Mouse (Mus musculus): ENCODE results near the gene Snapc2.
A peak's percentile ranks its signal among the peaks of the same experiment; 100 is the strongest.

Snapc2 gene

DNA sequence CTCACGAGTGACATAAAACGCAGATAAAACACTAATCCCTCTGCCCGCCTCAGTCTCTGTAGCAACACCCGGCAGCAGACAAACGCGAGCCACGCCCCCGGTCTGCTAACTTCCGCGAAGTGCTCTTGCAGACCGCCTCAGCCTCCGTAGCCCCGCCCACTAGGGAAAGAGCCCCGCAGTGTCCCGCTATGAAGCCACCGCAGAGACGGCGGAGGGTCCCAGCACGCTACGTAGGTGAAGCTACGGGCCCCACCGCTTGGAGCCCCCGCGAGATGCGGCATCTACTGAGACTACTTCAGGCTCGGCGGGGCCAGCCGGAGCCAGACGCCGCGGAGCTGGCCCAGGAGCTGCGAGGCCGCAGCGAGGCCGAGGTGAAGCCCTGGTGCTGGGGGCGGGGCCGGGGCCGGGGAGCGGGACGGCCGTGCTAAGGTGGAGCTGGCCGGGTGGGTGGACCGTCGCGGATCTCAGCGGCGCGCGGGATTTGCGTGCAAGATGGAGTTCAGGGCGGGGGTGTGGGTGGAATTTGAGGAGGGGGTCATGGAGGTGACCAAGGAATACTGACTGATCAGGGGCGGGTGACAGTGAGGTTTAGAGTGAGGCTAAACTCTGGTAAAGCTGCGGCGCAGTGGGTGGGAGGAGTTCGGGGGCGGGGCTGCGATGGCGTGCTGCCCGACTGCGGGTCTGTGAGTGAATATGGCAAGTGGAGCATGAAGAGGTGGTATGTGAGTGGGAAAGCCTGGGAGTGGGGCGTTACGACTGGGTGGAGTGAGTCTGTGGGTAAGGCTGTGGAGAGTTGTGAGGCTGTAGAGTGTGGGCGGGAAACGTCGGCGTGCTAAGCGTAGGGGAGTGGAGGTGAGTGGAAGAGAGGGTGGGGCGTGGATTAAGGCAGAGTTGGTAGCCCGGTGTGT lies at the start of gene Snapc2:
Gene Snapc2 (plus strand): TSS at position 147 of the 908 bp plus-strand sequence.
- peak; percentile 92 for DNase-seq (ENCODE audit: low read depth, low spot score)

DNA sequence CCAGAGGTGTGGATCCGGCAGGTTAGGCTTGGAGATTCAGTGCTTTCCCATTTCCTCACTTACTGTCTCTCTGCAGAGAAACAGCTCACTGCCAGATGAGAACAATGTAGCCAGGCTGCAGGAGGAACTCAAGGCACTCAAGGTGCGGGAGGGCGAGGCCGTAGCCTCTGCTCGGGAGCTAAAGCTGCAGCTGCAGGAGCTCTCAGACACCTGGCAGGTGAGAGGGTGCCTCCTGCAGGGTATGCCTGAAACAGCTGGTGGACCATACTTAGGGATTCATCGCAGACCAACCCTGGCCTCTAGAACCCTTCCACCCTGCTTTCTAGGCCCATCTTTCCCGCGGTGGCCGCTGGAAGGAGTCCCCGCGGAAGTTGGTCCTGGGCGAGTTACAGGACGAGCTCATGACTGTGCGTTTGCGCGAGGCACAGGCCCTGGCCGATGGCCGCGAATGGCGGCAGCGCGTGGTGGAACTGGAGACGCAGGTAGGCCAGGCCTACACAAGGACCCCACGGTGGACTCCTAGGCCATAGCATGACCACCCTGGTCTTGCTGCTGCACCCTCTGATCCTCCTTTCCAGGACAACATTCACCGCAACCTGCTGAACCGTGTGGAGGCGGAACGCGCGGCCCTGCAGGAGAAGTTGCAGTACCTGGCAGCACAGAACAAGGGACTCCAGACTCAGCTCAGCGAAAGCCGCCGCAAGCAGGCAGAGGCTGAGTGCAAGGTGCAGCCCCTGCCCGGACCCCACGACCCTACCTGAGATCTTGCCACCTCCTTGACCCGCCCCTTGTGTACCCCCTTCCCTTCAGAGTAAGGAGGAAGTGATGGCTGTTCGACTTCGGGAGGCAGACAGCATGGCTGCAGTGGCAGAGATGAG lies 47.4 kb upstream of the Snapc2 start:
- no peak for DNase-seq (ENCODE audit: low read depth, low spot score)

GRCm38 (mm10) chr8:4206182-4207015 lies 46.5 kb upstream of the Snapc2 start:
- no peak for DNase-seq (ENCODE audit: low read depth, low spot score)

DNA sequence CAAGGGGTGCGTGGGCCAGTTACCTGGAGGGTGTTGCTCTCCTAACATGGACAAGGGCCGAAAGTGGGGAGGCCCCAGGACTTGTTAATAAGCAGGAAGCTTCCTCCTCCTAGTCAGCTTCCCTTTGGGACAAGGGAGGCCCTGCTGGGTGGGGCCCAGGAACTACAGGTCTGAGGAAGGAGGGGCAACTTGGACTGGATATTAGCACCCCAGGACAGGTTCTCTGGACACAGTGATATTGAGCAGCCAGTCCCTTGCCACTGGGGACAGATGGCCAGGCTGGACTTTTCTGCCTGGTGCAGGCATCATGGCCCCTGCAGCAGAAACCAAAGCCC lies 45.9 kb upstream of the Snapc2 start:
- no peak for DNase-seq (ENCODE audit: low read depth, low spot score)

DNA sequence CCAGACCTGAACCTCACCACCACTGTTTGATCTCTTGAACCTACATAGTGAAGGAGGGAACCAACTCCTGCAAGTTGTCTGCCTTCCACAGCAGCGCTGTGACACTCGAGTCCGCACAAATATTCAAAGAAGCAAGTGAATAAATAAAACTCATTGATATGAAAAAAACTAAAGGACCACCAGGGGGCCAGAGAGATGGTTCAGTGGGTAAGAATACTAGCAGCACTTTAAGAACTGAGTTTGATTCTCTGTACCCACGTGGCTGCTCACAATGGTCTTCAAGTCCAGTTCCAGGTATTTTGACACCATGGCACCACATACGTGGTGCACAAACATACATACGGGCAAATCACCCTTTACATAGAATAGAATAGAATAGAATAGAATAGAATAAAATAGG lies 41.8 kb upstream of the Snapc2 start:
- DNase-seq (ENCODE audit: low read depth, low spot score), result no peak

DNA sequence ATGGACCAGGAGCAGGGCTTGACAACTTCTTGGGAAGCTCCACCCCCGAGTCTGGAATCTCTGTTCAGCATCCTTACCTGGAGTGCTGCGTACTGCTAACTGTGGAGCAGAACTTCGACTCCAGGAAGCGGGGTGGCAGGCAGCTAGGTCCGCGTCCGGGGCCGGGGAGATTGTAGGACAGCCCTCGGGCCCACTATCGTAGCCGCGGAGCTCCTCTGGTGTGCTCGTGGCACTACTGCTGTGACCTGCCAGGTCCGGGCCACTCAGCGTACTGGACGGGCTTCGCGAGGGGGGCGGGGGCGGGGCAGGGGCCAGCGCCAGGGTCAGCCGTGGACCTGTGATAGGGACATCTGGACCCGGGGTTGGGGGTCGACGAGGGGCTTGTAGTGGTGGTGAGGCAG lies 40.1 kb upstream of the Snapc2 start:
- no peak for DNase-seq (ENCODE audit: low read depth, low spot score)

DNA sequence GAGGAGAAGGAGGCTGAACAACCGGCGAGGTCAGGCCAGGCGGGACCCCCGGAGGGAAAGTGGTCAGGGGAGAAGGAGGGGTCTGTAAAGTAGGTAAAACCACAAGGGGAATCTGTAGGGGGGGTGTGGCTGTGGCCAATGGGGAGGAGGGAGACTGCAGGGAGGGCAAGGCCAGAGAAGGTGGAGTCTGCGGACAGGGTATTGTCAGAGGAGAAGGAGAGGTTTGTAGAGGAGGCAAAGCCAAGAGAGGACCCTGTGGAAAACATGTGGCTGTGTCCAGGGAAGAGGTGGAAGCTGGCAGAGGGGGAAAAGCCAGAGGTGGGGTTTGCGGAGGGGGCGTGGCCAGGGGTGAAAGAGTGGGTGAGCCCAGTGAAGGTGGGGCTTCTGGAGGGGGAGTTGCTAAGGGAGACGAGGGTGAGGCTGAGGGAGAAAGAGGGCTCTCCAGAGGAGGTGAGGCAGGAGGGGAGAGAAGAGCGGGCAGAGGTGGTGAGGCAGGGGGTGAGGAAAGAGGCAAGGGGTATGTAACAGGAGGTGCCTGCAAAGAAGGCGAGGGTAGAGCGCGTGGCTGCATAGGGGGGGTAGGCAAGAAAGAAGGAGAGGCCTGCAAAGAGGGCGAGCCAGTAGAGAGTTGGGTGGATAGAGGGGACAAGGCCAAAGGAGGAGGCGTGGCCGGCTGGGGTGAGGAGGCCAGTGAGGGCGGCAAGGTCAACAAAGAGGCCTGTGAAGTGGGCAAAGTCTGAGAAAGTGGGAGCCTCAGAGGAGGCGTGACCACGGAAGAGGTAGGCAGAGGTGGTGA lies 39.5 kb upstream of the Snapc2 start:
- no peak for DNase-seq (ENCODE audit: low read depth, low spot score)

- no peak for DNase-seq (ENCODE audit: low read depth, low spot score)
These were observed 38.6 kb upstream of the Snapc2 start for GRCm38 (mm10) chr8:4214006-4214980.

DNA sequence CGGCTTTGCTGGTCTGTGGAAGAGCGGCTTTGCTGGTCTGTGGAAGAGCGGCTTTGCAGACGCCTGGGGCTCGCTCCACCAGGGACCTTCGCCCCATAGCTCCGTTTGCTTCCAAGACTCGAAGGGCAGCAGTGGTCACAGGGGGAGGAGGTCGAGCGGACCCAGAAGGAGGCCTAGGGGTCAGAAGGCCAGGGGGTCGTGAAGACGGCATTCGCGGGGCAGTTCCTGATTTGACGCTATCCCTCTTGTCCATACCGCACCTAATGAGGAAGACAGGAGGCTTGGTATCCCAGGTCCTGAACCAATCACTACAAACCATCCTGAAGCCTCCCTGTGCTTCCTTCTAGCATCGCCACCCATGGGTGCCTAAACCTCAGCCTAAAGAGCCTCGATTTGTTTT lies 36.6 kb upstream of the Snapc2 start:
- DNase-seq (ENCODE audit: low read depth, low spot score), result no peak

DNA sequence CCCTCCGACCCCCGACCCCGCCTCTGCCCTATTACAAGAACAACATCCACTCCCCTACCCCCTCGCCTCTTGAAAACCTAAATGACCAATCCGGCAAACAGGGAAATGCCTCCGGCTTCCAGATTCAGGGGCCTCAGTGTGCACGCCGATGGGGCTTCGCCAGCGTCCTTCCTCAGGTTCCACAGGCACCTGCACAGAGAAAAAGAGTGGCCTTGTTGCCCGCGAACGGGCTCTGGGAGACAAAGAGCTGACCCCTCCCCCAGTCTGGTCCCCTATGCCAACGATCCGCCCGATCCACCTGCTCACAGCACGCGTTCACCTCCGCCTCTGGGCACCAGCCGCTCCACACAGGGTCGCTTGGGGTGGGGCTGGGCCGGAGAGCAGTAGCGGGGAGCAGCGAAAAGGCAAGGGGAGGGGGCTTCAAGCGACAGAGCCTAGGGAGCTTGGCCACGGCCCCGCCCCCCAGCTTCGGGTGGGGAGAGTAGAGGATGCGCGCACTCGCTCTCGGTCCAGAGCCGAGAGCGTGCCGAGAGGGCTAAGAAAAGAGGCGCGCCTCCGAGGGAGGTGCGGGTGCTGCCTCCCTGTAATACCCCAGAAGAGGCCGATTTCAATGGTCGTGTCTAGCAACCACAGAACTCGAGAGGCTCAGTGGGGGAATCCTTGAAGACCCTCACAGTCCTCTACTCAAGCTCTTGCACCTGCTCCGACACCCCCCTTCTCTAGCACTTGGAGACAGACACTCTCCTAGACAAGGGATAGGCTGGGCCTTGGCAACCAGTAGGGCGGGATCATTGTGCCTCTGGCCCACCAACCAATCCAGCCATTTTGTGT lies 35.9 kb upstream of the Snapc2 start, which contains the start of gene Prr36:
Gene Prr36 (minus strand): TSS at position 669 of the 831 bp plus-strand sequence.
- DNase-seq (ENCODE audit: low read depth, low spot score), result no peak

DNA sequence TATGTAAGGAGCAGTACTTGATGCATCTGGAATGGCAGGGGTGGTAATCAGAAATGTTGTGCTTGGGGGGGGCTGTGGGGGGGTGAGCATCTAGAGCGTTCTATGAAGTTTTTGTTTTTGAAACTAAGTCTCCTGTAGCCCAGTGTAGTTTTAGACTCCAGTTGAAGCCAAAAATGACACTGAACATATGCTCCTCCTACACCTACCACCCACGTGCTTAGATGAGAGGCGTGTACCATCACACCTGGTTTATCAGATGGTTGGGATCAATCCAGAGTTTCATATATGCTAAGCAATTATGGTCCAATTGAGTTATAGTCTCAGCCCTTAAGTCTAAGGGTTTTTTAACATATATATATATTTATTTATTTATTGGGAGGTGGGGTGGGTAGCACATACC lies 33.3 kb upstream of the Snapc2 start:
- no peak for DNase-seq (ENCODE audit: low read depth, low spot score)

GRCm38 (mm10) chr8:4222059-4222458 lies 30.8 kb upstream of the Snapc2 start:
- DNase-seq (ENCODE audit: low read depth, low spot score), result no peak

- DNase-seq (ENCODE audit: low read depth, low spot score), result no peak
These were observed 26.6 kb upstream of the Snapc2 start for GRCm38 (mm10) chr8:4226323-4226722.

DNA sequence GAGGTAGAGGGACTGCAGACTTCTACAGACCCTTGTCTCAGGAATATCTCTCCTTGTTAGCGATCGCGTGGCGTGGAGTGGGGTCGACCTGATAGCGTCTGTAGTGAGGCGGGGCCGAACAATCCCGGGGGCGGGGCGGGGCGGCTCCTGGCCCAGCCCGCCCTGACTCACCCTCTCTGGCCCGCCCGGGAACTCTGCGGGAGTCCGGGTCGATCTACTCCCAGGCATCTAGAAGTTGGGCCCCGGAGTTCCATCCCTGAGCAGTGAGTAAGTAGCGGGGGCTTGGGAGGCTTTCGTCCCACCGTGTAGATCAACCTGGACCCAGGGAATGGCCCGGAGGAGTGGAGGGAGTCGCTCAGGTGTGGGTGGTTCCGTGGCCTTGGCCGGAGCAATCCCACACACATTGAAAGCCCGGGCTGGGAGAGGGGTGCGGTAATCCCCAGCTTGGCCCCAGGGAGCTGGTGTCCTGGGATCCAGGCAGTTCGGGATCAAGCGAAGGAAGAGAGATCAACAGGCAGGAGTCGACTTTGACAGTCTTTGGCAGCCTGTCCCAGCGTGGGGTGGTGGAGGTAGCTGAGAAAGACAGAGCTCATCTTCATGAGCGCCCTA lies 26.0 kb upstream of the Snapc2 start, which contains the start of gene Lrrc8e:
Gene Lrrc8e (plus strand): TSS at position 89 of the 609 bp plus-strand sequence.
- no peak for DNase-seq (ENCODE audit: low read depth, low spot score)

- DNase-seq (ENCODE audit: low read depth, low spot score), result no peak
These were observed 25.0 kb upstream of the Snapc2 start for GRCm38 (mm10) chr8:4227919-4228318.

GRCm38 (mm10) chr8:4229784-4230183 lies 23.1 kb upstream of the Snapc2 start:
- DNase-seq (ENCODE audit: low read depth, low spot score), result no peak

GRCm38 (mm10) chr8:4230612-4231351 lies 22.1 kb upstream of the Snapc2 start:
- DNase-seq (ENCODE audit: low read depth, low spot score), result no peak

All from embryo, embryonic 11.5 days (tissue).